19 mouse cellular contexts compared by ENCODE assay signal in genomic region chr10:85526657-85527056, GRCm38 (mm10).
DNase-seq lines count a peak whose midpoint lies in the region; ATAC-seq lines count a peak whose summit lies in the region.
"Had no signal": no experiment of that assay in that cellular context is flagged by ENCODE, and none has a peak within 500 bp of the region (broad histone marks: within the 10 kb centered on the region; RNA-seq: fewer than 3 reads in every experiment).

No protein-coding gene starts in this region.

- intact Hi-C loops in left cerebral cortex, postnatal 4 days (cut with DNase I), result no loop called here
- intact Hi-C loops in left cerebral cortex, postnatal 25 days (cut with DNase I), result no loop called here

- peaks cover 19% of the 10 kb centered on the region for H3K4me1 ChIP-seq in midbrain, embryonic 10.5 days
- H3K4me1 ChIP-seq in neural tube, embryonic 15.5 days, result peaks cover 40% of the 10 kb centered on the region
- H3K4me1 ChIP-seq in heart, embryonic 10.5 days, result peaks cover 17% of the 10 kb centered on the region
- H3K4me1 ChIP-seq: intestine, embryonic 15.5 days; liver, embryonic 12.5 days; stomach, embryonic 15.5 days had no signal

- H3K9me3 ChIP-seq in midbrain, embryonic 10.5 days (replicated peaks), result no peaks in the 10 kb centered on the region
- no peaks in the 10 kb centered on the region for H3K9me3 ChIP-seq in neural tube, embryonic 15.5 days (replicated peaks)
- no peaks in the 10 kb centered on the region for H3K9me3 ChIP-seq in heart, embryonic 10.5 days
- H3K9me3 ChIP-seq: intestine, embryonic 15.5 days; liver, embryonic 12.5 days; stomach, embryonic 15.5 days had no signal

- 53% methylated on average over 2 of the region's 2 CpGs for WGBS in midbrain, embryonic 10.5 days
- WGBS in neural tube, embryonic 15.5 days, result 75% methylated on average over 2 of the region's 2 CpGs
- WGBS in heart, embryonic 10.5 days, result 69% methylated on average over 2 of the region's 2 CpGs

- no peaks in the 10 kb centered on the region for H3K36me3 ChIP-seq in midbrain, embryonic 10.5 days
- H3K36me3 ChIP-seq in neural tube, embryonic 15.5 days, result no peaks in the 10 kb centered on the region
- no peaks in the 10 kb centered on the region for H3K36me3 ChIP-seq in heart, embryonic 10.5 days
- H3K36me3 ChIP-seq: intestine, embryonic 15.5 days; liver, embryonic 12.5 days; stomach, embryonic 15.5 days had no signal

- H3K9ac ChIP-seq in neural tube, embryonic 15.5 days (replicated peaks), result no peak overlapping the region
- H3K9ac ChIP-seq: forebrain, postnatal 0 days; intestine, embryonic 15.5 days; liver, embryonic 12.5 days; stomach, embryonic 15.5 days had no signal

- no peak overlapping the region for H3K4me3 ChIP-seq in midbrain, embryonic 10.5 days
- H3K4me3 ChIP-seq in neural tube, embryonic 15.5 days (replicated peaks), result no peak overlapping the region
- H3K4me3 ChIP-seq in heart, embryonic 10.5 days, result no peak overlapping the region
- H3K4me3 ChIP-seq: intestine, embryonic 15.5 days; liver, embryonic 12.5 days; myocyte; stomach, embryonic 15.5 days had no signal

- no peak; the same call in 1 of the 2 replicates for ATAC-seq in neural tube, embryonic 15.5 days (ENCODE audit: low FRiP score)
- ATAC-seq: CD4-positive, CD25-positive, alpha-beta regulatory T cell, adult 4 months; forebrain, postnatal 0 days; intestine, embryonic 15.5 days; liver, embryonic 12.5 days had no signal

- no peaks in the 10 kb centered on the region for H3K27me3 ChIP-seq in midbrain, embryonic 10.5 days (ENCODE audit: low read depth, poor library complexity, severe bottlenecking)
- no peaks in the 10 kb centered on the region for H3K27me3 ChIP-seq in neural tube, embryonic 15.5 days (replicated peaks)
- H3K27me3 ChIP-seq in heart, embryonic 10.5 days (ENCODE audit: insufficient read depth, poor library complexity, severe bottlenecking), result peaks cover 15% of the 10 kb centered on the region; the same call in 1 of the 2 replicates
- H3K27me3 ChIP-seq: intestine, embryonic 15.5 days; stomach, embryonic 15.5 days had no signal

- no peak overlapping the region for H3K4me2 ChIP-seq in neural tube, embryonic 15.5 days
- H3K4me2 ChIP-seq: intestine, embryonic 15.5 days; liver, embryonic 12.5 days; stomach, embryonic 15.5 days had no signal

- H3K27ac ChIP-seq in midbrain, embryonic 10.5 days (replicated peaks), result peak overlapping the region; percentile 6; the same call in 1 of the 2 replicates
- H3K27ac ChIP-seq in neural tube, embryonic 15.5 days (replicated peaks), result 0 out of 2 replicates have a peak overlapping the region, but pooled peaks have one; percentile 13
- no peak overlapping the region for H3K27ac ChIP-seq in heart, embryonic 10.5 days
- H3K27ac ChIP-seq: intestine, embryonic 15.5 days; liver, embryonic 12.5 days; stomach, embryonic 15.5 days had no signal

- peak; percentile 8 for DNase-seq in cerebellum, adult 11 months
- DNase-seq in cerebellum, postnatal 4 days (ENCODE audit: low spot score in 2 of 2), result no peak
- DNase-seq in left cerebral cortex, postnatal 4 days, result peak; percentile 59
- no peak for DNase-seq in left cerebral cortex, postnatal 25 days (ENCODE audit: low spot score in 2 of 2)
- DNase-seq in midbrain, embryonic 10.5 days (ENCODE audit: low spot score), result no peak
- DNase-seq in liver, result no peak
- no peak for DNase-seq in heart, embryonic 10.5 days (ENCODE audit: low spot score)
- DNase-seq: forebrain, postnatal 0 days; heart, postnatal 36 days; kidney, adult 9 months; kidney, postnatal 25 days; lung, adult 2 months; thymus, adult 18-20 months had no signal

Comparison
In these comparisons a context has a peak if more than half of its experiments do, and no peak if none do; other contexts are left out.
1. DNase-seq: peak in cerebellum, adult 11 months (single experiment) and left cerebral cortex, postnatal 4 days (single experiment); none in cerebellum, postnatal 4 days (0 of 2), left cerebral cortex, postnatal 25 days (0 of 2), midbrain, embryonic 10.5 days (single experiment), liver (single experiment) and heart, embryonic 10.5 days (single experiment).